In genomic region chr11:48823536-48823972, GRCm38 (mm10) we compare ENCODE assay signal across 8 mouse cellular contexts. TPM values are rescaled to one million over a fixed set of nuclear protein-coding genes. Genes with fewer than 3 reads are reported as not detected.
DNase-seq lines count a peak whose midpoint lies in the region; ATAC-seq lines count a peak whose summit lies in the region.

No protein-coding gene starts in this region.

- H3K4me3 ChIP-seq in embryonic facial prominence, embryonic 11.5 days (ENCODE audit: low read depth, low read length) = peak overlapping the region; percentile 33
- peak overlapping the region; percentile 44 for H3K4me3 ChIP-seq in heart, embryonic 16.5 days (ENCODE audit: low read length)

- H3K9ac ChIP-seq in embryonic facial prominence, embryonic 11.5 days (replicated peaks; ENCODE audit: low read length) = peak overlapping the region; percentile 25; the same call in 1 of the 2 replicates
- H3K9ac ChIP-seq in heart, embryonic 16.5 days (ENCODE audit: low read length) = peak overlapping the region; percentile 27

- peak; percentile 73 to 75 for DNase-seq in CD8-positive naive resting alpha-beta T cell, adult 2 months (ENCODE audit: low read depth in 2 of 2, low spot score in 2 of 2)
- peak; percentile 77 for DNase-seq in adrenal gland, adult 2 months
- DNase-seq in embryonic facial prominence, embryonic 11.5 days (ENCODE audit: low spot score) = peak; percentile 86
- peak; percentile 68 to 74 for DNase-seq in kidney, postnatal 4 days
- DNase-seq in lung, postnatal 36 days = peak; percentile 77
- DNase-seq in right cerebral cortex, adult 2 months (ENCODE audit: low spot score in 2 of 2) = peak; percentile 67 to 72
- no peak for DNase-seq in urinary bladder, postnatal 4 days (ENCODE audit: low spot score in 2 of 2)

- peaks cover 8% of the 10 kb centered on the region for H3K27me3 ChIP-seq in embryonic facial prominence, embryonic 11.5 days (ENCODE audit: control insufficient read depth, insufficient read depth, low read length)
- H3K27me3 ChIP-seq in heart, embryonic 16.5 days (ENCODE audit: control insufficient read depth, insufficient read depth, low read length) = no peaks in the 10 kb centered on the region

- no peaks in the 10 kb centered on the region for H3K4me1 ChIP-seq in embryonic facial prominence, embryonic 11.5 days (ENCODE audit: control insufficient read depth, insufficient read depth, low read length)
- H3K4me1 ChIP-seq in heart, embryonic 16.5 days (ENCODE audit: control insufficient read depth, insufficient read depth, low read length) = peaks cover 2% of the 10 kb centered on the region; the same call in 1 of the 2 replicates

- H3K4me2 ChIP-seq in embryonic facial prominence, embryonic 11.5 days (ENCODE audit: low read depth, low read length) = peak overlapping the region; percentile 67
- H3K4me2 ChIP-seq in heart, embryonic 16.5 days (ENCODE audit: low read depth, low read length) = peak overlapping the region; percentile 68

- no peaks in the 10 kb centered on the region for H3K9me3 ChIP-seq in embryonic facial prominence, embryonic 11.5 days (replicated peaks; ENCODE audit: control insufficient read depth, low read length)
- H3K9me3 ChIP-seq in heart, embryonic 16.5 days (replicated peaks; ENCODE audit: control insufficient read depth, low read length) = no peaks in the 10 kb centered on the region

- no peak overlapping the region for H3K27ac ChIP-seq in embryonic facial prominence, embryonic 11.5 days (replicated peaks; ENCODE audit: low read depth, low read length)
- H3K27ac ChIP-seq in heart, embryonic 16.5 days (ENCODE audit: low read length) = no peak overlapping the region

- 0% methylated on average over 15 of the region's 15 CpGs for WGBS in embryonic facial prominence, embryonic 11.5 days
- 1% methylated on average over 15 of the region's 15 CpGs for WGBS in heart, embryonic 16.5 days

- H3K36me3 ChIP-seq in embryonic facial prominence, embryonic 11.5 days (replicated peaks; ENCODE audit: control insufficient read depth, insufficient read depth, low read depth, low read length) = no peaks in the 10 kb centered on the region
- no peaks in the 10 kb centered on the region for H3K36me3 ChIP-seq in heart, embryonic 16.5 days (ENCODE audit: control insufficient read depth, insufficient read depth)

- ATAC-seq in embryonic facial prominence, embryonic 11.5 days (replicated peaks; ENCODE audit: insufficient number of reproducible peaks, low FRiP score, low TSS enrichment, low read depth) = 0 out of 2 replicates have a peak, but pooled peaks have one; percentile 12
- no peak for ATAC-seq in heart, embryonic 16.5 days (replicated peaks; ENCODE audit: extremely low read depth, insufficient read depth, low FRiP score)

RNA-seq across cellular contexts. Expression of gene Trim7, which starts 2.4 kb away (rescaled TPM):
- total RNA-seq in adrenal gland, adult 2 months (2021) = 1 to 10 TPM; 8.8 to 9.0 TPM
- polyA plus RNA-seq in adrenal gland, adult 2 months (2012; rRNA removed) = 16.5 and 21.0 TPM in 2 replicates
- polyA plus RNA-seq in embryonic facial prominence, embryonic 11.5 days (2014; fragmentation: Nextera tagmentation; extraction: Ambion mirVana) = 0.27 and 0.33 TPM in 2 replicates
- polyA plus RNA-seq in heart, embryonic 16.5 days (2015; fragmentation: Nextera tagmentation; extraction: Ambion mirVana) = 0.89 and 0.98 TPM in 2 replicates

RNA-seq across cellular contexts. Expression of gene Gm12184, which starts 2.9 kb away (rescaled TPM):
- 1 to 10 TPM; 1.8 to 6.2 TPM for total RNA-seq in adrenal gland, adult 2 months (2021)
- polyA plus RNA-seq in adrenal gland, adult 2 months (2012; rRNA removed) = 10.5 and 17.5 TPM in 2 replicates
- 7.7 and 14.0 TPM in 2 replicates for polyA plus RNA-seq in embryonic facial prominence, embryonic 11.5 days (2014; fragmentation: Nextera tagmentation; extraction: Ambion mirVana)
- 0.55 and 0.66 TPM in 2 replicates for polyA plus RNA-seq in heart, embryonic 16.5 days (2015; fragmentation: Nextera tagmentation; extraction: Ambion mirVana)

RNA-seq across cellular contexts. Expression of gene Trim41, which starts 6.4 kb away (rescaled TPM):
- 10 to 100 TPM; 38.6 to 45.0 TPM for total RNA-seq in adrenal gland, adult 2 months (2021)
- polyA plus RNA-seq in adrenal gland, adult 2 months (2012; rRNA removed) = 36.5 and 38.6 TPM in 2 replicates
- 3.2 and 3.8 TPM in 2 replicates for polyA plus RNA-seq in embryonic facial prominence, embryonic 11.5 days (2014; fragmentation: Nextera tagmentation; extraction: Ambion mirVana)
- 4.2 and 4.3 TPM in 2 replicates for polyA plus RNA-seq in heart, embryonic 16.5 days (2015; fragmentation: Nextera tagmentation; extraction: Ambion mirVana)

RNA-seq across cellular contexts. Expression of gene Rack1, which starts 23.4 kb away (rescaled TPM):
- total RNA-seq in adrenal gland, adult 2 months (2021) = 100 to 1,000 TPM; 663 to 695 TPM
- polyA plus RNA-seq in adrenal gland, adult 2 months (2012; rRNA removed) = 1,357 and 1,385 TPM in 2 replicates
- polyA plus RNA-seq in embryonic facial prominence, embryonic 11.5 days (2014; fragmentation: Nextera tagmentation; extraction: Ambion mirVana) = 755 and 775 TPM in 2 replicates
- polyA plus RNA-seq in heart, embryonic 16.5 days (2015; fragmentation: Nextera tagmentation; extraction: Ambion mirVana) = 382 and 390 TPM in 2 replicates

RNA-seq across cellular contexts. Expression of gene Irgm1, which starts 47.9 kb away (rescaled TPM):
- 10 to 100 TPM; 19.8 to 22.3 TPM for total RNA-seq in adrenal gland, adult 2 months (2021)
- polyA plus RNA-seq in adrenal gland, adult 2 months (2012; rRNA removed) = 4.1 and 6.3 TPM in 2 replicates
- 2.0 and 2.8 TPM in 2 replicates for polyA plus RNA-seq in embryonic facial prominence, embryonic 11.5 days (2014; fragmentation: Nextera tagmentation; extraction: Ambion mirVana)
- 11.6 and 14.5 TPM in 2 replicates for polyA plus RNA-seq in heart, embryonic 16.5 days (2015; fragmentation: Nextera tagmentation; extraction: Ambion mirVana)

Comparison
In these comparisons a context has a peak if more than half of its experiments do, and no peak if none do; other contexts are left out.
1. DNase-seq: peak in CD8-positive naive resting alpha-beta T cell, adult 2 months (2 of 2), adrenal gland, adult 2 months (single experiment), embryonic facial prominence, embryonic 11.5 days (single experiment), kidney, postnatal 4 days (2 of 2), lung, postnatal 36 days (single experiment) and right cerebral cortex, adult 2 months (2 of 2); none in urinary bladder, postnatal 4 days (0 of 2).